Mouse (Mus musculus) kidney, embryonic 15.5 days (tissue): ENCODE results near the gene Car14. TPM values are rescaled to one million over a fixed set of nuclear protein-coding genes. Genes with fewer than 3 reads are reported as not detected.

Experiments
- ATAC-seq: fragments of 200-750 bp; cut with Nextera tagmentation; replicated peaks from 2 replicates; pipeline ENCODE4 v1.8.0; 2017; ENCODE audit warnings: moderate TSS enrichment; ENCODE audit not compliant: low FRiP score
- H3K27ac ChIP-seq: fragments of 300-500 bp; sonication (generic); 2 replicates; pipeline ENCODE4 v1.5.1; 2015; ENCODE audit warnings: mild to moderate bottlenecking, inconsistent platforms
- H3K27me3 ChIP-seq: fragments of 300-500 bp; sonication (generic); 2 replicates; pipeline ENCODE4 v1.6.1; 2015; ENCODE audit warnings: inconsistent platforms
- H3K36me3 ChIP-seq: fragments of 300-500 bp; sonication (generic); 2 replicates; pipeline ENCODE4 v1.6.1; 2015; ENCODE audit warnings: inconsistent platforms
- H3K4me1 ChIP-seq: fragments of 300-500 bp; sonication (generic); 2 replicates; pipeline ENCODE4 v1.6.1; 2015; ENCODE audit warnings: inconsistent platforms
- H3K4me2 ChIP-seq: fragments of 300-500 bp; sonication (generic); 2 replicates; pipeline ENCODE4 v1.6.1; 2015; ENCODE audit warnings: moderate library complexity, mild to moderate bottlenecking, inconsistent platforms
- H3K4me3 ChIP-seq: fragments of 300-500 bp; sonication (generic); replicated peaks from 2 replicates; pipeline ENCODE4 v1.5.1; 2015; ENCODE audit warnings: mild to moderate bottlenecking, inconsistent platforms
- H3K9ac ChIP-seq: fragments of 300-500 bp; sonication (generic); 2 replicates; pipeline ENCODE4 v1.6.1; 2015; ENCODE audit warnings: mild to moderate bottlenecking, inconsistent platforms
- H3K9me3 ChIP-seq: fragments of 300-500 bp; sonication (generic); replicated peaks from 2 replicates; pipeline ENCODE4 v1.6.1; 2016; ENCODE audit warnings: inconsistent platforms
- WGBS: fragments of 180-500 bp; shearing (Covaris S2); methylation state at CpG from one replicate; pipeline ENCODE4 v1.1.7; 2015; ENCODE audit warnings: mixed read lengths; 5-methylcytosine and 5-hydroxymethylcytosine counted together
- polyA plus RNA-seq: library from polyadenylated mRNA; unstranded; fragments of >200 nt; fragmentation: Nextera tagmentation; extraction: Ambion mirVana; gene quantifications from 2 replicates; pipeline ENCODE4 v1.2.1, GENCODE M21; 2015

Gene Car14
- polyA plus RNA-seq, 1 experiment from 2014 or later = 22.5 TPM

- no peak overlapping the region for H3K27ac ChIP-seq
- peaks cover 62% of the 10 kb centered on the region for H3K36me3 ChIP-seq
- no peak overlapping the region for H3K4me3 ChIP-seq
- no peak overlapping the region for H3K9ac ChIP-seq
- H3K9me3 ChIP-seq = no peaks in the 10 kb centered on the region
- ATAC-seq = no peak
- no peak overlapping the region for H3K4me2 ChIP-seq
- no peaks in the 10 kb centered on the region for H3K27me3 ChIP-seq
- 91% methylated on average over 1 of the region's 1 CpGs for WGBS
- H3K4me1 ChIP-seq = peaks cover 19% of the 10 kb centered on the region
These were observed 30.0 kb upstream of the Car14 start for GRCm38 (mm10) chr3:95934448-95934847.

DNA sequence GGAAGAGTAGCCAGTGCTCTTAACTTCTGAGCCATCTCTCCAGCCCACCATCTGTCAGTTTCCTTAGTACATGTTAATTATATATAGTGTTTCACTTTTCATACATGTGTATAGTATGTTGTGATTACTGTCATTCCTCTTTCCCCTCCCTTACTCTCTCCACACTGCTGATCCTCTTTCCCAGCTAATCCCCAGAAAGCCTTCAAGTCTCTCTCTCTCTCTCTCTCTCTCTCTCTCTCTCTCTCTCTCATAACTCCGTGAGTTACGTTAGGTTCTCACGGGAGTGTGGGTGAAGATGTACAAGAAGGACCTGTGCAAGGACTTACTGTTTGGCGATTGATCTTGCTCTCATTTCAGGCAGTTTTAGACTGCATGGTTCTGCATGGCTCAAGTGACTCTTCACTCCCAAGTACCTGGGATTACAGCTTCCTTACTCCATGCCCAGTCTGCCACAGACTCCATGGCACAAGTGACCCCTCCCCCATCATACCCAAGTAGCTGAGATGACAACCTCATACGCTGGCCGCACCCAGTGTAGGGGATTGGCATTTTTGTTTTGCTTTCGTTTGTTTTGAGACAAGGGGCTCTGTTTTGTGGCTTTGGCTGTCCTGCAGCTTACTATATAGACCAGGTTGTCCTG lies 28.7 kb upstream of the Car14 start:
- Histone ChIP-seq H3K9me3 (no peaks in the 10 kb centered on the region), H3K4me3 (no peak overlapping the region), H3K9ac (no peak overlapping the region), H3K36me3 (peaks cover 49% of the 10 kb centered on the region), H3K27me3 (no peaks in the 10 kb centered on the region), H3K4me2 (no peak overlapping the region), H3K27ac (no peak overlapping the region), H3K4me1 (peaks cover 23% of the 10 kb centered on the region)
- WGBS = 93% methylated on average over 7 of the region's 7 CpGs
- ATAC-seq = no peak

GRCm38 (mm10) chr3:95932566-95932965 lies 28.1 kb upstream of the Car14 start:
- Histone ChIP-seq H3K36me3 (peaks cover 43% of the 10 kb centered on the region), H3K4me2 (0 out of 2 replicates have a peak overlapping the region, but pooled peaks have one; percentile 2), H3K27ac (no peak overlapping the region), H3K9ac (no peak overlapping the region), H3K4me3 (no peak overlapping the region), H3K27me3 (no peaks in the 10 kb centered on the region), H3K9me3 (no peaks in the 10 kb centered on the region), H3K4me1 (peaks cover 28% of the 10 kb centered on the region)
- no peak for ATAC-seq
- 84% methylated on average over 7 of the region's 7 CpGs for WGBS

DNA sequence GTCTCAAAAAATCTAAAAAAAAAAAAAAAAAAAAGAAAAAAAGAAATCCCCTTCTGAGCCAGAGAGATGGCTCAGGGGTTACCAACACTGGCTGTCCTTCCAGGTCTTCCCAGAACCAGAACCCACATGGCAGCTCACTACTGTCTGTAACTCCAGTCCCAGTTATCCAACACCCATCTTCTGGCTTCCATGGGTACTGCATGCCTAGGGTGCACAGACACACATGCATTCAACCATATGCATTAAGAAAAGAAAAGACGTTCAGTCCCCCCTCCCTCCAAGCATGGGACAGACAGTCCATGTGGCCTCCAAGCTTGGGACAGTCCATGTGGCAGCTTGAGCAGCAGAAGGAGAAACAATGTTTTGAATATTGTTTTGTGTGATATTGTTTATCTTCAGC lies 27.7 kb upstream of the Car14 start:
- H3K36me3 ChIP-seq = peaks cover 39% of the 10 kb centered on the region
- 59% methylated on average over 1 of the region's 1 CpGs for whole genome bisulfite sequencing
- no peak overlapping the region for H3K27ac ChIP-seq
- no peak for ATAC-seq
- H3K4me2 ChIP-seq = 0 out of 2 replicates have a peak overlapping the region, but pooled peaks have one; percentile 2
- peaks cover 28% of the 10 kb centered on the region for H3K4me1 ChIP-seq
- no peaks in the 10 kb centered on the region for H3K9me3 ChIP-seq
- no peak overlapping the region for H3K9ac ChIP-seq
- no peaks in the 10 kb centered on the region for H3K27me3 ChIP-seq
- no peak overlapping the region for H3K4me3 ChIP-seq

DNA sequence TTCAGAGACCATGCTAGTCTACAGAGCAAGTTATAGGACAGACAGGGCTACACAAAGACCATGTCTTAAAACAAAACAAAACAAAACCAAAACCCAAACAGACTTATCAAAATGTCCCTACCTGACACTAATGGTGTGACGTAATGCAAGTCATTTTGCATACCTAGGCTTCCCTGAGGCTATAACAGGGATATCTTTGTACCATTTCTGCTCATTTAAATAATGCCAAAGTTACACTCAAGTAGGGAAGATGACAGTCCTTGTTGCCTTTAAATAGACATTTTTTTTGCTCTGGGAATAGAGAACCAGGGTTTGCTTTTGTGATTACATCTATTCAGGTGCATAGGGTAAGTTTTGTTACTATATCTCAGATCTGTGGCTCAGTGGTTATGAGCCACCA lies 27.0 kb upstream of the Car14 start:
- Histone ChIP-seq H3K4me1 (peaks cover 28% of the 10 kb centered on the region), H3K27ac (no peak overlapping the region), H3K4me3 (peak overlapping the region; percentile 90; the same call in 1 of the 2 replicates), H3K36me3 (peaks cover 32% of the 10 kb centered on the region), H3K4me2 (peak overlapping the region; percentile 67; the same call in 1 of the 2 replicates), H3K27me3 (no peaks in the 10 kb centered on the region), H3K9me3 (no peaks in the 10 kb centered on the region), H3K9ac (no peak overlapping the region)
- 90% methylated on average over 1 of the region's 1 CpGs for WGBS
- no peak for ATAC-seq

GRCm38 (mm10) chr3:95930471-95930789 lies 25.9 kb upstream of the Car14 start:
- Histone ChIP-seq H3K4me1 (peaks cover 28% of the 10 kb centered on the region), H3K36me3 (peaks cover 24% of the 10 kb centered on the region), H3K4me3 (peak overlapping the region; percentile 90), H3K9ac (peak overlapping the region; percentile 98), H3K27me3 (no peaks in the 10 kb centered on the region), H3K9me3 (no peaks in the 10 kb centered on the region), H3K4me2 (peak overlapping the region; percentile 67), H3K27ac (peak overlapping the region; percentile 96)
- ATAC-seq = no peak
- 1% methylated on average over 5 of the region's 5 CpGs for whole genome bisulfite sequencing

- ATAC-seq = peak; percentile 26
- H3K9ac ChIP-seq = peak overlapping the region; percentile 98
- peaks cover 18% of the 10 kb centered on the region for H3K36me3 ChIP-seq
- no peaks in the 10 kb centered on the region for H3K9me3 ChIP-seq
- peak overlapping the region; percentile 96 for H3K27ac ChIP-seq
- WGBS = under 1% methylated on average over 105 of the region's 105 CpGs
- H3K27me3 ChIP-seq = no peaks in the 10 kb centered on the region
- peak overlapping the region; percentile 90 for H3K4me3 ChIP-seq
- H3K4me2 ChIP-seq = peak overlapping the region; percentile 67
- H3K4me1 ChIP-seq = peaks cover 28% of the 10 kb centered on the region
These were observed 25.3 kb upstream of the Car14 start for GRCm38 (mm10) chr3:95929581-95930470.

DNA sequence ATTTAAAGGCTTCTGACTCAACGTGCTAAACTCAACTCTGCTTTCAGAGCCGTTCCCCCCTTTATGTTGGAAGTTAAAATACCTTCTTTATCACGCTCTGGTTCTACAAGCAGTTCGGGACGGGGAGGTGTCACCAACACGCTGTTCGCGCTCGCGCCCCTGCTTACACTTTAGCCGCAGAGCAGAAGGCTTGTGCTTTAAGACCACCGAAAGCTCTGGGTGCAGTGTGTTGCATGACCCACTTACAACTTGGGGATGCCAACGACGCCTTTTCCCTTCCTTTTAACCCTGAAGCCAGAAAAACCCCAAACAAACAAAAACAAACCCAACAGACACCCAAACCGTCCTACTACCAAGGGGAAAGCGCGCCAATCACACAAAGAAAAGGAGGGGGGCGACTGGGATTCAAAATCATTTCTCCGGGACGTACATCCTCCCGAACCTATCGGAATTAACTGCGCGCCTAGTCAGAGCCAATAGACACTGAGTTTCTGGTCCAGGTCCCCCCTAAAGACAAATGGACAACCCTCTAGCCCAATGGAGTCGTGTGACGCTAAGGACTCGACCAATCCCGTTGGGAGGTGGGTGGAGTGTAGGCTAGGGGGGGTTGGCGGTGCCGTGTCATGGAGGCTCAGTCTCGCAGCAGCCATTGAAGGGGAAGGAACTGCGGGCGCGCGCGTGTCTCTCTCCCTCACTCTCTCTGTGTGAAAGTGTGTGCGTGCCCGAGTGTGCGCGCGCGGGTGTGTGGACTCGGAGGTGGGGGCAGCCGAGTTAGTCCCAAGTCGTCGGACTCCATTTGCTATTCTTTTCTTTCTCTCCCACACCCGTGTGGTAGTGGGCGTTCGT lies 24.4 kb upstream of the Car14 start, which contains the start of gene Anp32e:
TSS of gene Anp32e (plus strand) at position 589 of the 846 bp plus-strand sequence.
- WGBS = under 1% methylated on average over 49 of the region's 49 CpGs
- Histone ChIP-seq H3K4me3 (peak within 1 kb of the TSS; percentile 90), H3K4me1 (peaks cover 28% of the 10 kb centered on the region), H3K27me3 (no peaks in the 10 kb centered on the region), H3K4me2 (peak within 1 kb of the TSS; percentile 70), H3K9me3 (no peaks in the 10 kb centered on the region), H3K27ac (peak within 1 kb of the TSS; percentile 96), H3K9ac (peak within 1 kb of the TSS; percentile 98), H3K36me3 (peaks cover 8% of the 10 kb centered on the region)
- peak; percentile 100 for ATAC-seq

DNA sequence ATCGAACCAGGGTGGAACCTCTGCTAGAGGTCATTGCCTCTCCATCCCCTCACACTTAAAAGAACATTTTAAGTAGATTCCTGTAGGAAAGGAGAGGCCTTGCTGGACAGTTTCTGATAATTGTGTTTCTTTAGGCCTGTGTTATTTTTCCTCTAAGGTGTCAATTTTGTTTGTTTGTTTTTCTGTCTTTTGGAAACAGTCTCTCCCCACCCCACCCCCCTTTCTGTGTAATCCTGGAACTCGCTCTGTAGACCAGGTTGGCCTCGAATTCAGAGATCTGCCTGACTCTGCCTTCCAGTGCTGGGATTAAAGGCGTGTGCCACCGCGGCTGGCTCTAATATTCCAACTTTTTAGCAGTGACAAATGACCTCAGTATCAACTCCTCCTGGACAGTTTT lies 23.8 kb upstream of the Car14 start:
- Histone ChIP-seq H3K4me2 (peak overlapping the region; percentile 70), H3K9me3 (no peaks in the 10 kb centered on the region), H3K4me1 (peaks cover 28% of the 10 kb centered on the region), H3K27ac (peak overlapping the region; percentile 90), H3K36me3 (peaks cover 2% of the 10 kb centered on the region), H3K4me3 (peak overlapping the region; percentile 90), H3K9ac (peak overlapping the region; percentile 47), H3K27me3 (no peaks in the 10 kb centered on the region)
- 62% methylated on average over 6 of the region's 6 CpGs for WGBS
- ATAC-seq = no peak

DNA sequence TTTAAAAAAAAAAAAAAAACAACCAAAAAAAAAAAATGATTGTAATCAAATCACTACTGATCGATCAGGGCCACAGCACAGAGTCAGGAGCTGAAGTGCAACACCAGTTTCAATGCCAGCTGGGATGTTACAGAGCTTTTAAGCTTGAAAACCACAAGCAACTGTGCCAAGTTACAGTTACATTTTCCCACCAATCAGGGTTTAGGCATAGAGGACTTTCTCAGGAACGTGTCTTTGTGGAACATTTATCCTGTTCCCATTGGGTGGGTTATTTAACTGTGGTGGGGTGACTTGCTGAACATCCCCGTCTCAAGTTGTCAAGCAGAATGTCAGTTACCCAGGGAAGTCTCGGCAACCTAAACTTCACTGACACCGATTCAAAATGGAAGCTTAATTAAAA lies 20.6 kb upstream of the Car14 start:
- Histone ChIP-seq H3K27me3 (no peaks in the 10 kb centered on the region), H3K4me3 (no peak overlapping the region), H3K36me3 (no peaks in the 10 kb centered on the region), H3K9me3 (no peaks in the 10 kb centered on the region), H3K4me1 (peaks cover 8% of the 10 kb centered on the region), H3K27ac (no peak overlapping the region), H3K4me2 (no peak overlapping the region), H3K9ac (no peak overlapping the region)
- WGBS = 79% methylated on average over 5 of the region's 5 CpGs
- no peak for ATAC-seq

DNA sequence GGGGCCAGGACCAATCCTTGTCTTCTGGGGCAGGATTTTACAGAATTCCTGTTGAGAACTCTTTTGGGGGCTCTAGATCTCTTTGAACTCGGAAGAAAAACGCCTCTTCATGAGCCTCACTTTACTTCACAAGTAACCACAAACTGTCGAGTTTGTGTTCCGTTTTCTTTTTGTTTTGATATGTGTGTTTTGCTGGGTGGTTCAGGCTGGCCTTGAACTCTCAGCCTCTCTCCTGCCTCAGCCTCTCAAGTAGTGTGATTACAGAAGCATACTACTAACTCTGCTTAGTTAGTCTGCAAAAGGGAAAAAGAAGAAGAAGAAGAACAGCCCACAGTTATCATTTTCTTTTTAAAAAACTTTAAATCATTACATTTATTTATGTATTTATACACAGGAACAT lies 19.7 kb upstream of the Car14 start:
- H3K4me2 ChIP-seq = no peak overlapping the region
- no peaks in the 10 kb centered on the region for H3K9me3 ChIP-seq
- H3K36me3 ChIP-seq = no peaks in the 10 kb centered on the region
- peaks cover 8% of the 10 kb centered on the region for H3K4me1 ChIP-seq
- no peak for ATAC-seq
- no peak overlapping the region for H3K4me3 ChIP-seq
- no peak overlapping the region for H3K9ac ChIP-seq
- WGBS = 74% methylated on average over 4 of the region's 4 CpGs
- no peaks in the 10 kb centered on the region for H3K27me3 ChIP-seq
- no peak overlapping the region for H3K27ac ChIP-seq
